Mouse (Mus musculus) lung, postnatal 14 days (tissue): ENCODE results near the gene Il1rap.

Source experiments
- DNase-seq: peaks from one replicate; pipeline ENCODE4 v3.0.0; 2021

The Il1rap gene

GRCm38 (mm10) chr16:26623141-26623540, 41.6 kb downstream of the Il1rap start:
- DNase-seq: no peak

- DNase-seq: no peak
Observed at GRCm38 (mm10) chr16:26626065-26626464, 44.6 kb downstream of the Il1rap start.

- no peak for DNase-seq
Observed at GRCm38 (mm10) chr16:26634800-26635199, 53.3 kb downstream of the Il1rap start.

GRCm38 (mm10) chr16:26643077-26643476, 61.6 kb downstream of the Il1rap start:
- DNase-seq: no peak

- no peak for DNase-seq
Observed at GRCm38 (mm10) chr16:26646066-26646465, 64.6 kb downstream of the Il1rap start.

GRCm38 (mm10) chr16:26647036-26647435, 65.5 kb downstream of the Il1rap start:
- no peak for DNase-seq

GRCm38 (mm10) chr16:26662722-26663436, 81.4 kb downstream of the Il1rap start:
- no peak for DNase-seq

- DNase-seq: no peak
Observed at GRCm38 (mm10) chr16:26666401-26666800, 84.9 kb downstream of the Il1rap start.

GRCm38 (mm10) chr16:26669081-26669480, 87.6 kb downstream of the Il1rap start:
- no peak for DNase-seq

GRCm38 (mm10) chr16:26680381-26680780, 98.9 kb downstream of the Il1rap start:
- DNase-seq: no peak

- no peak for DNase-seq
Observed at GRCm38 (mm10) chr16:26689771-26690170, 108.3 kb downstream of the Il1rap start.

GRCm38 (mm10) chr16:26691294-26691693, 109.8 kb downstream of the Il1rap start:
- DNase-seq: no peak

- DNase-seq: no peak
Observed at GRCm38 (mm10) chr16:26698076-26698475, 116.6 kb downstream of the Il1rap start.

- DNase-seq: no peak
Observed at GRCm38 (mm10) chr16:26700440-26701103, 119.1 kb downstream of the Il1rap start.

GRCm38 (mm10) chr16:26705658-26706371, 124.3 kb downstream of the Il1rap start:
- DNase-seq: no peak

GRCm38 (mm10) chr16:26706503-26706902, 125.0 kb downstream of the Il1rap start:
- DNase-seq: no peak

GRCm38 (mm10) chr16:26710922-26711321, 129.4 kb downstream of the Il1rap start:
- DNase-seq: no peak

GRCm38 (mm10) chr16:26713538-26714316, 132.2 kb downstream of the Il1rap start:
- no peak for DNase-seq

- DNase-seq: peak; percentile 26
Observed at GRCm38 (mm10) chr16:26722464-26722863, 141.0 kb downstream of the Il1rap start.

- DNase-seq: no peak
Observed at GRCm38 (mm10) chr16:26723952-26724747, 142.6 kb downstream of the Il1rap start.

GRCm38 (mm10) chr16:26728139-26728538, 146.6 kb downstream of the Il1rap start:
- no peak for DNase-seq

- DNase-seq: no peak
Observed at GRCm38 (mm10) chr16:26730941-26731340, 149.4 kb downstream of the Il1rap start.
